In the genomic region with DNA sequence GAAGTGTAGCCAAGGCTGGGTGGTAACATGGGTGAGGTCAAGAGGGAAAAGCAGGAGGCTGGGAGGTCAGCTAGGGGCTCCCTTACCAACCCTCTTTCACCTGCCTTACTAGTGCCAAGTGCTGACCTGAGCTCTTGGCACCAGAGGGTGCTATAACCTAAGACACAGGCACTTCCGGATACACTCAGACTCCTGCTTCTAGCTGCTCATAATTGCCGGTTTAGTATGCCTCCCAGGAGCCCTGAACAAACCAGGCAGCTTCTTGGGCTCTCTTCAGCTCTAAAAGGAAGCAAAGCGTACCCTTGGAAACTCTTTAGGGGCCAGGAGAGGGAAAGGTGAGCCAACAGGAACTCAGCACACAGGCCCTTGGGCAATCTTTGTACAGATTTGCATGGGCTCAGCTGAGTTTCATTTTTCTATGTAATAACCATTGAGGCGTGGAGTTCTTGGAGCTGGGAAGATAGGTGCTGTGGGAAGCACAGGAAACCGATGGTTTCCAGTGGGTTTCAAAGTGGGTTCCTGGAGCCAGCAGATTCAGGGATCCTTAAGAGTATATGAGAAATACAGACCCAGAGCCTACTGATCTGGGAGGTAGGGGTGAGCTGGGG, we compare ENCODE assay signal across 8 mouse cellular contexts. TPM values are rescaled to one million over a fixed set of nuclear protein-coding genes. Genes with fewer than 3 reads are reported as not detected.
DNase-seq lines count a peak whose midpoint lies in the region; ATAC-seq and TF ChIP-seq lines count a peak whose summit lies in the region.

No protein-coding gene starts in this region.

- H3K4me2 ChIP-seq in forebrain, embryonic 13.5 days: no peak overlapping the region
- H3K4me2 ChIP-seq in hindbrain, embryonic 12.5 days (replicated peaks): no peak overlapping the region

- no peaks in the 10 kb centered on the region for H3K79me2 ChIP-seq in MEL (ENCODE audit: control insufficient read depth, insufficient read depth, low read length, poor library complexity)

- TF ChIP-seq POLR2A in MEL (IDR thresholded peaks at IDR 0.05; ENCODE audit: control insufficient read depth in 1 of 2, insufficient read depth in 1 of 2, low read depth in 1 of 2, low read length in 2 of 2, poor library complexity in 1 of 2): no peak

- no peak overlapping the region for H3K4me3 ChIP-seq in MEL (ENCODE audit: control insufficient read depth in 1 of 2, insufficient read depth in 1 of 2, low read depth in 2 of 2, low read length in 2 of 2)
- no peak overlapping the region for H3K4me3 ChIP-seq in forebrain, embryonic 13.5 days
- no peak overlapping the region for H3K4me3 ChIP-seq in hindbrain, embryonic 12.5 days

- TF ChIP-seq CTCF in MEL (IDR thresholded peaks at IDR 0.05 in 2 of 3, conservative IDR thresholded peaks at IDR 0.05 in 1 of 3; ENCODE audit: control insufficient read depth in 1 of 3, insufficient read depth in 1 of 3, low read depth in 2 of 3, low read length in 3 of 3, poor library complexity in 1 of 3, severe bottlenecking in 1 of 3): peak; percentile 88 to 97 (median 95)

- no peaks in the 10 kb centered on the region for H3K9me3 ChIP-seq in MEL (replicated peaks; ENCODE audit: insufficient read depth, low read length)
- no peaks in the 10 kb centered on the region for H3K9me3 ChIP-seq in forebrain, embryonic 13.5 days (replicated peaks)
- no peaks in the 10 kb centered on the region for H3K9me3 ChIP-seq in hindbrain, embryonic 12.5 days (replicated peaks)

- H3K27me3 ChIP-seq in MEL (ENCODE audit: control insufficient read depth in 1 of 2, insufficient read depth in 2 of 2, low read length in 2 of 2): peaks cover 2 to 4% of the 10 kb centered on the region in 2 experiments; a peak in 3 of 4 replicates
- peaks cover 21% of the 10 kb centered on the region for H3K27me3 ChIP-seq in forebrain, embryonic 13.5 days
- peaks cover 19% of the 10 kb centered on the region for H3K27me3 ChIP-seq in hindbrain, embryonic 12.5 days

- ATAC-seq in forebrain, embryonic 13.5 days: peak; percentile 88
- ATAC-seq in hindbrain, embryonic 12.5 days (ENCODE audit: low FRiP score): peak; percentile 84

- TF ChIP-seq EP300 in MEL (IDR thresholded peaks at IDR 0.05; ENCODE audit: low read depth in 1 of 2, low read length in 2 of 2): no peak

- H3K36me3 ChIP-seq in MEL (ENCODE audit: control insufficient read depth in 1 of 2, insufficient read depth in 2 of 2, low read length in 2 of 2): no peaks in the 10 kb centered on the region
- H3K36me3 ChIP-seq in forebrain, embryonic 13.5 days (ENCODE audit: poor library complexity, severe bottlenecking): no peaks in the 10 kb centered on the region
- H3K36me3 ChIP-seq in hindbrain, embryonic 12.5 days: no peaks in the 10 kb centered on the region

- 37% methylated on average over 5 of the region's 5 CpGs for WGBS in forebrain, embryonic 13.5 days
- WGBS in hindbrain, embryonic 12.5 days: 36% methylated on average over 5 of the region's 5 CpGs

- DNase-seq in MEL (ENCODE audit: low read depth, low spot score): peak; percentile 83
- peak; percentile 69 for DNase-seq in c-Kit-positive CD71-positive TER-119-negative erythroid progenitor cells, embryonic 14.5 days (ENCODE audit: low read depth)
- DNase-seq in layer of hippocampus, postnatal 25 days (ENCODE audit: extremely low spot score in 1 of 2, low spot score in 1 of 2): peak; percentile 40 to 53
- DNase-seq in lung, postnatal 14 days: peak; percentile 63
- peak; percentile 71 for DNase-seq in right cerebral cortex, adult 18-20 months
- peak; percentile 19 to 49 for DNase-seq in urinary bladder, postnatal 36 days (ENCODE audit: low spot score in 2 of 2)

- H3K9ac ChIP-seq in MEL (ENCODE audit: control insufficient read depth, low read depth, low read length, poor library complexity, severe bottlenecking): peak overlapping the region; percentile 30; the same call in 1 of the 2 replicates
- H3K9ac ChIP-seq in forebrain, embryonic 13.5 days: peak overlapping the region; percentile 27
- no peak overlapping the region for H3K9ac ChIP-seq in hindbrain, embryonic 12.5 days

- no peak overlapping the region for H3K27ac ChIP-seq in MEL (ENCODE audit: control insufficient read depth, low read depth, low read length)
- no peak overlapping the region for H3K27ac ChIP-seq in forebrain, embryonic 13.5 days
- H3K27ac ChIP-seq in hindbrain, embryonic 12.5 days: no peak overlapping the region

- no peaks in the 10 kb centered on the region for H3K4me1 ChIP-seq in MEL (ENCODE audit: control insufficient read depth in 1 of 2, insufficient read depth in 2 of 2, low read length in 2 of 2)
- H3K4me1 ChIP-seq in forebrain, embryonic 13.5 days: 0 out of 2 replicates have a peak, but pooled peaks cover 4% of the 10 kb centered on the region
- H3K4me1 ChIP-seq in hindbrain, embryonic 12.5 days: peaks cover 10% of the 10 kb centered on the region

- peak; percentile 99 for TF ChIP-seq RAD21 in MEL (IDR thresholded peaks at IDR 0.05; ENCODE audit: low read depth, low read length)

TF ChIP-seq in MEL, 35 proteins besides CTCF, POLR2A, EP300 and RAD21:
- TF ChIP-seq MEF2A (IDR thresholded peaks at IDR 0.05; ENCODE audit: extremely low read depth, insufficient replicate concordance, low read depth, low read length, poor library complexity, severe bottlenecking): no peak
- no peak for TF ChIP-seq NELFE (IDR thresholded peaks at IDR 0.05; ENCODE audit: low read depth, low read length)
- no peak for TF ChIP-seq UBTF (IDR thresholded peaks at IDR 0.05; ENCODE audit: borderline replicate concordance, insufficient read depth, low read depth, low read length)
- no peak for TF ChIP-seq ZNF384 (IDR thresholded peaks at IDR 0.05; ENCODE audit: low read depth, low read length)
- 0 out of 2 replicates have a peak, but pooled peaks have one; percentile 46 for TF ChIP-seq SIN3A (IDR thresholded peaks at IDR 0.05; ENCODE audit: low read length)
- no peak for TF ChIP-seq E2F4 (IDR thresholded peaks at IDR 0.05; ENCODE audit: borderline replicate concordance, low read depth, low read length)
- TF ChIP-seq MAZ (IDR thresholded peaks at IDR 0.05; ENCODE audit: low read depth, low read length): peak; percentile 10; the same call in 1 of the 2 replicates
- TF ChIP-seq TAL1 (IDR thresholded peaks at IDR 0.05; ENCODE audit: low read length): no peak
- TF ChIP-seq MYC (IDR thresholded peaks at IDR 0.05; ENCODE audit: low read depth, low read length): no peak
- peak; percentile 100 for TF ChIP-seq ZC3H11A (IDR thresholded peaks at IDR 0.05; ENCODE audit: low read depth, low read length)
- TF ChIP-seq HCFC1 (IDR thresholded peaks at IDR 0.05; ENCODE audit: low read depth, low read length): no peak
- TF ChIP-seq GABPA (IDR thresholded peaks at IDR 0.05; ENCODE audit: low read depth, low read length): no peak
- TF ChIP-seq POLR2AphosphoS5 (IDR thresholded peaks at IDR 0.05; ENCODE audit: borderline replicate concordance, low read depth, low read length): no peak
- no peak for TF ChIP-seq ZMIZ1 (IDR thresholded peaks at IDR 0.05; ENCODE audit: low read depth, low read length)
- TF ChIP-seq GATA1 (IDR thresholded peaks at IDR 0.05; ENCODE audit: low read depth, low read length): no peak
- TF ChIP-seq CHD1 (IDR thresholded peaks at IDR 0.05; ENCODE audit: low read depth, low read length): no peak
- no peak for TF ChIP-seq KAT2A (conservative IDR thresholded peaks at IDR 0.05; ENCODE audit: low read depth, low read length)
- TF ChIP-seq USF1 (IDR thresholded peaks at IDR 0.05; ENCODE audit: low read depth, low read length): no peak
- no peak for TF ChIP-seq ELF1 (IDR thresholded peaks at IDR 0.05; ENCODE audit: low read depth, low read length)
- peak; percentile 100 for TF ChIP-seq SMC3 (IDR thresholded peaks at IDR 0.05; ENCODE audit: low read depth, low read length)
- TF ChIP-seq RCOR1 (IDR thresholded peaks at IDR 0.05; ENCODE audit: low read depth, low read length): no peak
- no peak for TF ChIP-seq ETS1 (IDR thresholded peaks at IDR 0.05; ENCODE audit: low read depth, low read length)
- no peak for TF ChIP-seq TCF12 (IDR thresholded peaks at IDR 0.05; ENCODE audit: low read depth, low read length)
TF ChIP-seq in MEL: peak in this region for 4.

RNA-seq across cellular contexts. Expression of a gene that starts 1.4 kb away (rescaled TPM):
- not detected in 2 replicates for total RNA-seq in MEL (2012; rRNA removed)
- polyA plus RNA-seq in MEL (2012; ENCODE audit: insufficient read depth in 1 of 2, insufficient read length in 2 of 2, low read depth in 1 of 2, low replicate concordance in 2 of 2, missing spikeins in 1 of 2): not detected
- not detected in 2 replicates for polyA plus RNA-seq in forebrain, embryonic 13.5 days (2015; fragmentation: Nextera tagmentation; extraction: Ambion mirVana)
- not detected in 2 replicates for polyA plus RNA-seq in hindbrain, embryonic 12.5 days (2016; fragmentation: Nextera tagmentation; extraction: Ambion mirVana)
- total RNA-seq in layer of hippocampus, postnatal 25 days (2021): not detected

RNA-seq across cellular contexts. Expression of a gene that starts 19.8 kb away (rescaled TPM):
- 76.7 and 81.2 TPM in 2 replicates for total RNA-seq in MEL (2012; rRNA removed)
- polyA plus RNA-seq in MEL (2012; ENCODE audit: insufficient read depth in 1 of 2, insufficient read length in 2 of 2, low read depth in 1 of 2, low replicate concordance in 2 of 2, missing spikeins in 1 of 2): 10 to 100 TPM in 1 of 2 experiments, not detected in 1; 82.2 TPM
- 107 and 114 TPM in 2 replicates for polyA plus RNA-seq in forebrain, embryonic 13.5 days (2015; fragmentation: Nextera tagmentation; extraction: Ambion mirVana)
- polyA plus RNA-seq in hindbrain, embryonic 12.5 days (2016; fragmentation: Nextera tagmentation; extraction: Ambion mirVana): 91.0 and 93.0 TPM in 2 replicates
- total RNA-seq in layer of hippocampus, postnatal 25 days (2021): 10 to 100 TPM; 40.1 to 41.7 TPM

RNA-seq across cellular contexts. Expression of a gene that starts 57.9 kb away (rescaled TPM):
- not detected in 2 replicates for total RNA-seq in MEL (2012; rRNA removed)
- polyA plus RNA-seq in MEL (2012; ENCODE audit: insufficient read depth in 1 of 2, insufficient read length in 2 of 2, low read depth in 1 of 2, low replicate concordance in 2 of 2, missing spikeins in 1 of 2): under 1 TPM in 1 of 2 experiments, not detected in 1; 0.06 TPM
- not detected in 2 replicates for polyA plus RNA-seq in forebrain, embryonic 13.5 days (2015; fragmentation: Nextera tagmentation; extraction: Ambion mirVana)
- not detected in 2 replicates for polyA plus RNA-seq in hindbrain, embryonic 12.5 days (2016; fragmentation: Nextera tagmentation; extraction: Ambion mirVana)
- under 1 TPM; 0.25 to 0.33 TPM for total RNA-seq in layer of hippocampus, postnatal 25 days (2021)
